Mouse (Mus musculus): ENCODE results near the gene Cdk9. TPM values are rescaled to one million over a fixed set of nuclear protein-coding genes. Genes with fewer than 3 reads are reported as not detected.

Cdk9 gene
- polyA plus RNA-seq, 1 experiment: 112 TPM

DNA sequence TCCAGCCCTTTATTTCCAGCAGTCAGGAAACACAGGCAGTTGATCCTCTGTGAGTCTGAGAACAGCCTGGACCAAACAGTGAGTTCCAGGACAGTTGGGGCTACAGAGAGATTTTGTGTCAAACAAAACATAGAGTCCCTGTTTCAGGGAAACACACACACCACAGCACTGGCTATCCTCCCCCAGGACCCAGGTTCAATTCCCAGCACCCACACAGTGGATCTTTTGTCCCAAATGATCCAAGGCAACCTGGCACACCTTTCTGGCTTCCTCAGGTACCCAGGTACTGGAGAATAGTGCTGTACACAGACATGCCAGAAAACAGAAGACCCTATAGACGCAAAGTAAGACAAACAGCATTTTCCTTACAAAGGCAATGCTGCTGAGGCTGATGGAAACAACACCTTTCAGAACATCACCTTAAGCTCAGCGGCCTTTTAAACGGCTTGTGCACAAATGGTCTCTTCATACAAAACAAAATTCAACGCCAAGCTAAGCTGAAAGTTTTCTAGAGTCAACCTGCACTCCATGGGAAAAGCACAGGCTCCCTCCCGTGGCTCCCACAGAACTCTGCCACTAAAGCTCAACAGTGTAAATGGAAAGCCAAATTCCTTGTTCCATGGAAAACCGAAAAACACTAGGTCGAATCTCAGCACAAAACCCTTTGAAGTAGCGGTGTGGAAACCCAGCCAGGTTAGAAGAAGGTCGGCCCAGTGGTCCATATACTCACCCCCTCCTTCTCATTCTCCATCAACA lies 1.4 kb downstream of the Cdk9 start:
- Histone ChIP-seq H3K27me3 (ENCODE audit: control insufficient read depth, insufficient read depth, insufficient read length) (no peaks in the 10 kb centered on the region), H3K79me3 (ENCODE audit: low read depth) (peaks cover 44% of the 10 kb centered on the region), H3K4me3 (ENCODE audit: insufficient read depth, poor library complexity, severe bottlenecking) (peak overlapping the region; percentile 96), H3ac (ENCODE audit: control insufficient read depth, insufficient read length, low read depth) (peak overlapping the region; percentile 93), H3K79me2 (ENCODE audit: control insufficient read depth, insufficient read depth) (peaks cover 62% of the 10 kb centered on the region), H3K36me3 (ENCODE audit: control insufficient read depth, insufficient read depth) (peaks cover 53% of the 10 kb centered on the region)
- TF ChIP-seq MAX (IDR thresholded peaks at IDR 0.05): no peak
- TF ChIP-seq MYOD1 (IDR thresholded peaks at IDR 0.05; ENCODE audit: control insufficient read depth, insufficient read length, low read depth): no peak
- TF ChIP-seq MYOG (IDR thresholded peaks at IDR 0.05; ENCODE audit: control insufficient read depth, extremely low read depth, insufficient read length): no peak
- no peak for TF ChIP-seq FOSL1 (IDR thresholded peaks at IDR 0.05; ENCODE audit: insufficient read depth, low read length, poor library complexity, severe bottlenecking)
- TF ChIP-seq CEBPB (IDR thresholded peaks at IDR 0.05; ENCODE audit: low read depth): no peak
- no peak for TF ChIP-seq CTCF (IDR thresholded peaks at IDR 0.05; ENCODE audit: control insufficient read depth, insufficient read depth, insufficient read length)
- TF ChIP-seq USF1 (IDR thresholded peaks at IDR 0.05; ENCODE audit: low read depth): no peak

DNA sequence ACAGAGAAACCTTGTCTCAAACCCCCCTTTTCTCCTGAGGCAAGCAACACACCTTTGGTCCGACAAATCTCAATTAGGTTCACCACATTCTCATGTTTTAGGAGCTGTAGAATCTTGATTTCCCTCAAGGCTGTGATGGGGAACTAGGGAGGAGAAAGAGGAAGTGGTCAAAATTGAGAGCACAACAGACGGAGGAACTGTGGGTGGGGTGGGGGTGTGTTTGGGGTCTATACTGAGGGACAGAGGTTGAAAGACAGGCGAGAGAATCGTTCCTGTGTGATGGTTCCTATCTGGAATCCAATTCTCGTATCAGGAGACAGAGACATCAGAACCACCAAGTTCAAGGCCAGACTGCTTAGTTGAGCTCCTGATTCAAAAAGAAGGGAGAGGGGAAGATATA lies 2.5 kb downstream of the Cdk9 start:
- TF ChIP-seq MAX (IDR thresholded peaks at IDR 0.05) (no peak), MYOD1 (IDR thresholded peaks at IDR 0.05; ENCODE audit: control insufficient read depth, insufficient read length, low read depth) (no peak), CTCF (IDR thresholded peaks at IDR 0.05; ENCODE audit: control insufficient read depth, insufficient read depth, insufficient read length) (no peak), USF1 (IDR thresholded peaks at IDR 0.05; ENCODE audit: low read depth) (no peak), CEBPB (IDR thresholded peaks at IDR 0.05; ENCODE audit: low read depth) (no peak), FOSL1 (IDR thresholded peaks at IDR 0.05; ENCODE audit: insufficient read depth, low read length, poor library complexity, severe bottlenecking) (no peak), MYOG (IDR thresholded peaks at IDR 0.05; ENCODE audit: control insufficient read depth, extremely low read depth, insufficient read length) (no peak)
- H3ac ChIP-seq (ENCODE audit: control insufficient read depth, insufficient read length, low read depth): no peak overlapping the region
- no peak overlapping the region for H3K4me3 ChIP-seq (ENCODE audit: insufficient read depth, poor library complexity, severe bottlenecking)
- H3K27me3 ChIP-seq (ENCODE audit: control insufficient read depth, insufficient read depth, insufficient read length): no peaks in the 10 kb centered on the region
- peaks cover 47% of the 10 kb centered on the region for H3K79me3 ChIP-seq (ENCODE audit: low read depth)
- H3K79me2 ChIP-seq (ENCODE audit: control insufficient read depth, insufficient read depth): peaks cover 71% of the 10 kb centered on the region
- peaks cover 63% of the 10 kb centered on the region for H3K36me3 ChIP-seq (ENCODE audit: control insufficient read depth, insufficient read depth)

DNA sequence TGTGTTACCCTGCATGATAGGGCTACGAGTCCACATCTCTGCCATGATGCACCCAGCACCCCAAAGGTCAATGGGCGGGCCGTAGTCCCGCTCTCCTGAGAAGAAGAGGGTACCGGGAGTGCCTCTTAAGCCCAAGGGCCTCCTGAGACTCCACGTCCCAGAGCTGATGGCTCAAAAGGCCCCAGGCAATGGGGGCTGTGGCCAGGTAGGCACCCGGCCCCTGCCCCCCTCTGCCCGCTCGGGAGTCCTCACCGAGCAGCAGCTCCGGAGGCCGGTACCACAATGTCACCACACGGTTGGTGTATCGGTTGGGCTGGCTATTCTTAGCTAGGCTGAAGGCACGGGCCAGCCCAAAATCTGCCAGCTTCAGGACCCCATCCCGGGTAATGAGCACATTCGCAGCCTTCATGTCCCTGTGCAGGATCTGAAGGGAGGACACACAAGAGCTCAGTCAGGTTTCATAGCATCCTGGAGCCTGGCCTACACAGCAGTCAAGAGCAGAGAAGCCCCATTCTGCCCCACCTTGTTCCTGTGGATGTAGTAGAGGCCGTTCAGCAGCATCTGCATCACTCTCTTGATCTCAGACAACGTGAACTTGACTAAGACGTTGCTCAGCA lies 3.2 kb downstream of the Cdk9 start:
- TF ChIP-seq MYOG (IDR thresholded peaks at IDR 0.05; ENCODE audit: control insufficient read depth, extremely low read depth, insufficient read length) (no peak), FOSL1 (IDR thresholded peaks at IDR 0.05; ENCODE audit: insufficient read depth, low read length, poor library complexity, severe bottlenecking) (no peak), CTCF (IDR thresholded peaks at IDR 0.05; ENCODE audit: control insufficient read depth, insufficient read depth, insufficient read length) (no peak), USF1 (IDR thresholded peaks at IDR 0.05; ENCODE audit: low read depth) (no peak), CEBPB (IDR thresholded peaks at IDR 0.05; ENCODE audit: low read depth) (no peak), MAX (IDR thresholded peaks at IDR 0.05) (no peak), MYOD1 (IDR thresholded peaks at IDR 0.05; ENCODE audit: control insufficient read depth, insufficient read length, low read depth) (no peak)
- H3K27me3 ChIP-seq (ENCODE audit: control insufficient read depth, insufficient read depth, insufficient read length): no peaks in the 10 kb centered on the region
- peaks cover 71% of the 10 kb centered on the region for H3K36me3 ChIP-seq (ENCODE audit: control insufficient read depth, insufficient read depth)
- no peak overlapping the region for H3K4me3 ChIP-seq (ENCODE audit: insufficient read depth, poor library complexity, severe bottlenecking)
- H3ac ChIP-seq (ENCODE audit: control insufficient read depth, insufficient read length, low read depth): no peak overlapping the region
- peaks cover 71% of the 10 kb centered on the region for H3K79me2 ChIP-seq (ENCODE audit: control insufficient read depth, insufficient read depth)
- peaks cover 47% of the 10 kb centered on the region for H3K79me3 ChIP-seq (ENCODE audit: low read depth)

DNA sequence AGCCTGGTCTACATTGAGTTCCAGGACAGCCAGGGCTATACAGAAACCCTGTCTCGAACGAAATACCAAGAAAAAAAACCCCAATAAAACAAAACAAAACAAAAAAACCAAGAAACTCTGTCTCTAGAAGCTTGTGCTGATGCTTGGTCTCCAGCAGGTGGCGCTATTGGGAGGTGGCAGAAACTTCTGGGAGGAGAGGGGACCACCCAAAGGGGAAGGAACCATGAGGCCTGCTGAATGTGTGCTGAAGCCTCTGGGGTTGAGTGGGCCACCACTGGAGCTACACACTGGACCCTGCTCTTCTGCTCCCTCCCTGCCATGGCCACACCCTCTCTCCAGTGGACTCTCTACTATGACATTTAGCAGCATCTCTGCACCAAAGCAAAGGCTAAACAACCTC lies 4.2 kb downstream of the Cdk9 start:
- H3K79me2 ChIP-seq (ENCODE audit: control insufficient read depth, insufficient read depth): peaks cover 71% of the 10 kb centered on the region
- peaks cover 47% of the 10 kb centered on the region for H3K79me3 ChIP-seq (ENCODE audit: low read depth)
- no peaks in the 10 kb centered on the region for H3K27me3 ChIP-seq (ENCODE audit: control insufficient read depth, insufficient read depth, insufficient read length)
- peaks cover 81% of the 10 kb centered on the region for H3K36me3 ChIP-seq (ENCODE audit: control insufficient read depth, insufficient read depth)
- TF ChIP-seq MYOG (IDR thresholded peaks at IDR 0.05; ENCODE audit: control insufficient read depth, extremely low read depth, insufficient read length): no peak
- no peak overlapping the region for H3K4me3 ChIP-seq (ENCODE audit: insufficient read depth, poor library complexity, severe bottlenecking)
- H3ac ChIP-seq (ENCODE audit: control insufficient read depth, insufficient read length, low read depth): no peak overlapping the region

DNA sequence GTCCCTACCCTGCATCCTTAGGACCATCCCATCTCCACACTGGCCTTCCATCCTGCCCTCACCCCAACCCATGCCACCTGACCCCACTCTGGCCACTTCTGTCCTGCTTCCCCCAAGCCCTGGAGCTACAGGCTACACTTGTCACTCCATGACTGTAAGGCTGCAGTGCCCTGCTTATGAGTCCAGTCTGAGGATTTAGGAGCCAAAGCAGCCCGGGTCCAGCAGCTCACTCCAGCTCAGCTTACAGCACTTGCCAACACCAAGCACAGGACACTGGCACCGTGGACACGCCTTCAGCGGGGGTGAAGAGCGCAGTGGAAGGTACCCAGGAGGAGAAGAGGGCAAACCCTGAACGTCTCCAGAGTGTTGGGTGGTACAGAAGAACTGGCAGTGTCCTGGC lies 5.9 kb downstream of the Cdk9 start:
- Histone ChIP-seq H3K36me3 (ENCODE audit: control insufficient read depth, insufficient read depth) (peaks cover 93% of the 10 kb centered on the region), H3ac (ENCODE audit: control insufficient read depth, insufficient read length, low read depth) (no peak overlapping the region), H3K27me3 (ENCODE audit: control insufficient read depth, insufficient read depth, insufficient read length) (no peaks in the 10 kb centered on the region), H3K4me3 (ENCODE audit: insufficient read depth, poor library complexity, severe bottlenecking) (no peak overlapping the region), H3K79me3 (ENCODE audit: low read depth) (peaks cover 43% of the 10 kb centered on the region), H3K79me2 (ENCODE audit: control insufficient read depth, insufficient read depth) (peaks cover 63% of the 10 kb centered on the region)
- TF ChIP-seq CEBPB (IDR thresholded peaks at IDR 0.05; ENCODE audit: low read depth) (no peak), MYOD1 (IDR thresholded peaks at IDR 0.05; ENCODE audit: control insufficient read depth, insufficient read length, low read depth) (no peak), MAX (IDR thresholded peaks at IDR 0.05) (no peak), FOSL1 (IDR thresholded peaks at IDR 0.05; ENCODE audit: insufficient read depth, low read length, poor library complexity, severe bottlenecking) (no peak), CTCF (IDR thresholded peaks at IDR 0.05; ENCODE audit: control insufficient read depth, insufficient read depth, insufficient read length) (no peak)

DNA sequence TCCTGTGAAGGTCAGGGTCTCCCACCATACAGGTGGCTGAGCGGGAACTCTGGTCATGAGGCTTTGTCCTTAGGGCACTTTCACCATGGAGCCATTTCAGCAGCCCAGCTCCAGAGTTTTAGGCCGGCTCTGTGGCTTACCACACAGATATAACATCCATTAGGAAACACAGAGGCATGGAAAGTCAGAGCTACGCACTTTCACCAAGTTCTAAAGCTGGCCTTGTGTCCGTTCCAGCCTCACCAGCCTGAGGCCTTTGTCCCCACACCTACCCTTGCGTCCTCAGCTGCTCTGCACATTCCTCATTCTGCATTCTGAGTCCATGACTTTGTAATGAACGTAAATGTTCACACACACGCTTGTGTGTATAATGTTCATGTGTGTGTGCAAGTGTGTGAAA lies 7.9 kb downstream of the Cdk9 start:
- H3K36me3 ChIP-seq (ENCODE audit: control insufficient read depth, insufficient read depth): peaks cover 75% of the 10 kb centered on the region
- H3K79me2 ChIP-seq (ENCODE audit: control insufficient read depth, insufficient read depth): peaks cover 44% of the 10 kb centered on the region
- H3K79me3 ChIP-seq (ENCODE audit: low read depth): peaks cover 23% of the 10 kb centered on the region
- no peak overlapping the region for H3ac ChIP-seq (ENCODE audit: control insufficient read depth, insufficient read length, low read depth)
- H3K27me3 ChIP-seq (ENCODE audit: control insufficient read depth, insufficient read depth, insufficient read length): no peaks in the 10 kb centered on the region
- TF ChIP-seq CTCF (IDR thresholded peaks at IDR 0.05; ENCODE audit: control insufficient read depth, insufficient read depth, insufficient read length) (no peak), MYOD1 (IDR thresholded peaks at IDR 0.05; ENCODE audit: control insufficient read depth, insufficient read length, low read depth) (no peak), USF1 (IDR thresholded peaks at IDR 0.05; ENCODE audit: low read depth) (no peak), MYOG (IDR thresholded peaks at IDR 0.05; ENCODE audit: control insufficient read depth, extremely low read depth, insufficient read length) (no peak), CEBPB (IDR thresholded peaks at IDR 0.05; ENCODE audit: low read depth) (no peak), FOSL1 (IDR thresholded peaks at IDR 0.05; ENCODE audit: insufficient read depth, low read length, poor library complexity, severe bottlenecking) (no peak), MAX (IDR thresholded peaks at IDR 0.05) (no peak)
- no peak overlapping the region for H3K4me3 ChIP-seq (ENCODE audit: insufficient read depth, poor library complexity, severe bottlenecking)
